Mouse (Mus musculus) lung, adult 2 months (tissue): Measurements from ENCODE around the gene Mrtfa. TPM values are rescaled to one million over a fixed set of nuclear protein-coding genes. Genes with fewer than 3 reads are reported as not detected.

Experiments used
- DNase-seq: peaks from one replicate; pipeline ENCODE4 v3.0.0; 2022
- H3K4me1 ChIP-seq: fragments of 200-500 bp; 2 replicates; pipeline ENCODE4 v1.6.1; 2011; ENCODE audit warnings: low read length; ENCODE audit not compliant: control insufficient read depth, insufficient read depth
- H3K4me3 ChIP-seq: fragments of 200-500 bp; replicated peaks from 2 replicates; pipeline ENCODE3; 2011; ENCODE audit warnings: low read depth, mild to moderate bottlenecking, control low read depth, low read length; ENCODE audit errors: extremely low read depth
- CTCF ChIP-seq: fragments of 200-500 bp; IDR thresholded peaks from 2 replicates; pipeline ENCODE4 v1.5.1; 2011; ENCODE audit warnings: mild to moderate bottlenecking, low read length, control low read depth; ENCODE audit not compliant: insufficient read depth
- POLR2A ChIP-seq: fragments of 200-500 bp; IDR thresholded peaks from 2 replicates; pipeline ENCODE4 v1.6.1; 2011; ENCODE audit warnings: low read depth, mild to moderate bottlenecking, control low read depth, low read length, borderline replicate concordance; ENCODE audit errors: extremely low read depth
- WGBS: fragments of 180-500 bp; shearing (Covaris S2); methylation state at CpG from one replicate; pipeline ENCODE4 v1.1.7; 2018; 5-methylcytosine and 5-hydroxymethylcytosine counted together
- polyA plus RNA-seq: library from polyadenylated mRNA; depleted of rRNA; stranded (reverse); fragments of >200 nt; gene quantifications from 2 replicates; pipeline ENCODE4 v1.2.3, GENCODE M21; 2012

The Mrtfa gene
- polyA plus RNA-seq, 1 experiment, result 39.0 TPM

DNA sequence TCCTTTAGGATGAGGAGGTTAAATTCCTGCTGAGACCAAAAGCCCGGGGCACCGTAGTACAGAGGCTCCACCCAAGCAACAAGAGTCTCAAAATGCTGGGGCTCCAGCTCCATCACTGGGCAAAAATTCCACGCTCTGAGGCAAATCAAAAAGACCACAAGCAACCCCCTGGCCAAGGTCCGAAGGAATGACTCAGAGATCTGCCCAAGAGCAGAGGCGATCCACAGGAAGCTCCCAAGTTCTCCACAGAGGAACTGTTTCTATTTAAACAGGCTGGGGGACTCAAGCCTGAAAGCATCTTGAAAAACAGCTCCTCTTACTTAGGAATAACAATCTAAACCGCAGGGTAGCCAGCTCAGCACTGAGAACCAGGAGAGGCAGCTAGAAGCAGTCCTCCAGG, 53.3 kb downstream of the Mrtfa start:
- Histone ChIP-seq H3K4me3 (no peak overlapping the region), H3K4me1 (peaks cover 2% of the 10 kb centered on the region; the same call in 1 of the 2 replicates)
- 28% methylated on average over 6 of the region's 6 CpGs for WGBS
- TF ChIP-seq POLR2A, result no peak
- TF ChIP-seq CTCF, result no peak
- no peak for DNase-seq

GRCm38 (mm10) chr15:81133781-81134180, 56.8 kb downstream of the Mrtfa start:
- WGBS, result 100% methylated on average over 2 of the region's 2 CpGs
- peaks cover 11% of the 10 kb centered on the region for H3K4me1 ChIP-seq
- DNase-seq, result no peak
- TF ChIP-seq CTCF (no peak), POLR2A (no peak)
- H3K4me3 ChIP-seq, result no peak overlapping the region

GRCm38 (mm10) chr15:81131152-81131551, 59.4 kb downstream of the Mrtfa start:
- WGBS, result 77% methylated on average over 5 of the region's 5 CpGs
- no peak for TF ChIP-seq POLR2A
- Histone ChIP-seq H3K4me1 (peaks cover 10% of the 10 kb centered on the region), H3K4me3 (no peak overlapping the region)
- no peak for DNase-seq

DNA sequence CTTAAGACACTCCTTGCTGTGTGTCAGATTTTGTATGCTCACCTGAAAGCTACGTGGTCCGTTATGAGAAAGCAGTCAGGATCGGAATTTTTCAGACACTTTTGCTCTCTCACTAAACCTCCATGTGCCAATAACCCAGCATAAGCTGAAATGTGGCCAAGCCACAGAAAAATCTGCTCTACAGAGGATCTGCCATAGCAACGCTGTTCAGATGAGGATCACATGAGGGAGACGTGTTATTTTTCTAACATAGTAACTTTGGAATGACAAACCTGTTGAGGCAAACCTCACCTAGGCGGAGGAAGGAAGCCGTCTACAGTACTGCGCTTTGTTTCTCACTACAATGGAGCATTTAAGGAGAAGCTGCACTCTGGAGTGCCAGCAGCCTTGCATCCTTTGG, 60.6 kb downstream of the Mrtfa start:
- 70% methylated on average over 8 of the region's 8 CpGs for WGBS
- DNase-seq, result no peak
- H3K4me3 ChIP-seq, result no peak overlapping the region
- TF ChIP-seq POLR2A (no peak), CTCF (no peak)
- H3K4me1 ChIP-seq, result peaks cover 10% of the 10 kb centered on the region

DNA sequence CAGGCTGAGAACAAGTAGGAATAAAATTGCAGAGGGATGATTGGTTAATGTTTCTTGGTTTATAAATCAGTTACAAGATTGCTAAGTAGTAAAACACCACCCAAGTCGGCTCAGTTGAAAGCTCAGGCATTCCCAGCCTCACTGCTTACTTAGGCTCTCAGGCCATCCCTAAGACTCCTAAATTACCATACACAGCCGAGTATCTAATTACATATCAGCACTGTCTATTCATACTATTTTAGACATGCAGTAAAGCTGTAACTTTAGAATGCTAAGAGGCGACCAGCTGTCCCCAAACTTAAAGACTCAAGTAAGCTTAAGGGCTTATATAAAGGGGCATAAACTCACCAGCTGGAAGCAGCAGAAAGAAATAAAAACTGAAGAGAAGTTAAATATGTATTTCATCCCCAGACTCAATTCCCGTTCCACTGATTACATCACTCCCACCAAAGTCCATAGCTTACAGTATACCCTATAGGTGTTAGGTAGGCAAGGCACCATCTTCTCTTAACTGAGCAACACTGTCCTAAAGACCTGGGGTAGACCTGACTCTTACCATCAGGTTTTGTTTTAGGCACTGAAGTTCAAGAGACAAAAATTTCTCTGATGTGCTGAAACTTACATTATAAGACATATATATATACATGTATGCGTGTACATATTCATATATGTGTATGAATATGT, 62.3 kb downstream of the Mrtfa start:
- no peak for TF ChIP-seq POLR2A
- no peak for TF ChIP-seq CTCF
- no peak overlapping the region for H3K4me3 ChIP-seq
- WGBS, result 84% methylated on average over 5 of the region's 5 CpGs
- peaks cover 10% of the 10 kb centered on the region for H3K4me1 ChIP-seq
- no peak for DNase-seq

GRCm38 (mm10) chr15:81124282-81124681, 66.3 kb downstream of the Mrtfa start:
- Histone ChIP-seq H3K4me3 (no peak overlapping the region), H3K4me1 (peaks cover 2% of the 10 kb centered on the region)
- WGBS, result 89% methylated on average over 2 of the region's 2 CpGs
- DNase-seq, result no peak
- no peak for TF ChIP-seq POLR2A
- no peak for TF ChIP-seq CTCF

GRCm38 (mm10) chr15:81123122-81123521, 67.4 kb downstream of the Mrtfa start:
- WGBS, result 80% methylated on average over 5 of the region's 5 CpGs
- TF ChIP-seq CTCF (no peak), POLR2A (no peak)
- no peak for DNase-seq
- no peaks in the 10 kb centered on the region; the same call in 1 of the 2 replicates for H3K4me1 ChIP-seq
- H3K4me3 ChIP-seq, result no peak overlapping the region

GRCm38 (mm10) chr15:81122535-81122934, 68.0 kb downstream of the Mrtfa start:
- Histone ChIP-seq H3K4me1 (no peaks in the 10 kb centered on the region; the same call in 1 of the 2 replicates), H3K4me3 (no peak overlapping the region)
- TF ChIP-seq POLR2A (no peak), CTCF (no peak)
- no peak for DNase-seq
- WGBS, result 52% methylated on average over 3 of the region's 4 CpGs

DNA sequence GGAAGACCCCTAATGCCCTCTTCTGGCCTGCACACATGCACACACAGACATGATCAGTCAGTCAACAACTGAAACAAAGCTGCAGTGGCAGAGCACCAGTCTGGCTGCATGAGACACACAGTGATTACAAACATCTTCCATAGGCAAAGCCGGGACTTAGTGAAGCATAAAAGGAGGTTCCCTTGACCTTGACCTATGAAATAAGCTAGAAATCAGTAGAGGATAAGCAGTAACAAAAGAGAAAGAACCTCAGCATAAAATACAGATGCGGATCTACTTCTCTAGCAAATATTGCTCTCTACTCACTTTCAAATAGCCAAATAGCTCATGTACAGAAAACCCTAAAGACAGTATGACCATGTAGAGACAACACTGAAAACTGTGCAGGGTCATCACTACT, 68.5 kb downstream of the Mrtfa start:
- no peaks in the 10 kb centered on the region; the same call in 1 of the 2 replicates for H3K4me1 ChIP-seq
- 62% methylated on average over 2 of the region's 2 CpGs for WGBS
- TF ChIP-seq POLR2A (no peak), CTCF (no peak)
- no peak for DNase-seq
- no peak overlapping the region for H3K4me3 ChIP-seq

GRCm38 (mm10) chr15:81120946-81121345, 69.6 kb downstream of the Mrtfa start:
- DNase-seq, result no peak
- 82% methylated on average over 7 of the region's 7 CpGs for WGBS
- TF ChIP-seq POLR2A (no peak), CTCF (no peak)
- H3K4me1 ChIP-seq, result no peaks in the 10 kb centered on the region; the same call in 1 of the 2 replicates
- H3K4me3 ChIP-seq, result no peak overlapping the region
